Mouse (Mus musculus) erythroblast, embryonic 14.5 days (primary cell): ENCODE measurements around the gene Elfn1. TPM values are rescaled to one million over a fixed set of nuclear protein-coding genes. Genes with fewer than 3 reads are reported as not detected.
"Not testable (repeated sequence)": the region's sequence is repeated elsewhere in the genome, so short reads cannot be mapped to it uniquely, and the experiment has no call there.

ENCODE experiments used
- H3K27me3 ChIP-seq: 2 replicates; pipeline ENCODE4 v1.6.1; 2012; ENCODE audit warnings: inconsistent platforms; ENCODE audit not compliant: control insufficient read depth
- H3K36me3 ChIP-seq: 2 replicates; pipeline ENCODE4 v1.6.1; 2012; ENCODE audit warnings: mild to moderate bottlenecking, inconsistent platforms; ENCODE audit not compliant: control insufficient read depth
- H3K4me1 ChIP-seq: 2 replicates; pipeline ENCODE4 v1.6.1; 2012; ENCODE audit warnings: inconsistent platforms; ENCODE audit not compliant: control insufficient read depth
- H3K4me3 ChIP-seq: replicated peaks from 2 replicates; pipeline ENCODE3; 2012; ENCODE audit warnings: moderate library complexity, mild to moderate bottlenecking, inconsistent platforms
- H3K9me3 ChIP-seq: 2 replicates; pipeline ENCODE4 v1.6.1; 2012; ENCODE audit warnings: low read length, inconsistent platforms, mixed read lengths; ENCODE audit not compliant: control insufficient read depth
- GATA1 ChIP-seq: IDR thresholded peaks from 2 replicates; pipeline ENCODE4 v1.6.1; 2012; ENCODE audit warnings: low read length, inconsistent platforms, mixed read lengths
- TAL1 ChIP-seq: IDR thresholded peaks from 3 replicates; pipeline ENCODE4 v1.6.1; 2012; ENCODE audit warnings: low read length, inconsistent platforms, mixed read lengths
- polyA plus RNA-seq: library from polyadenylated mRNA; stranded (reverse); fragments of >175 nt; gene quantifications from 2 replicates; pipeline ENCODE4 v1.2.3, GENCODE M21; 2012

The Elfn1 gene
- polyA plus RNA-seq, 1 experiment: not detected

DNA sequence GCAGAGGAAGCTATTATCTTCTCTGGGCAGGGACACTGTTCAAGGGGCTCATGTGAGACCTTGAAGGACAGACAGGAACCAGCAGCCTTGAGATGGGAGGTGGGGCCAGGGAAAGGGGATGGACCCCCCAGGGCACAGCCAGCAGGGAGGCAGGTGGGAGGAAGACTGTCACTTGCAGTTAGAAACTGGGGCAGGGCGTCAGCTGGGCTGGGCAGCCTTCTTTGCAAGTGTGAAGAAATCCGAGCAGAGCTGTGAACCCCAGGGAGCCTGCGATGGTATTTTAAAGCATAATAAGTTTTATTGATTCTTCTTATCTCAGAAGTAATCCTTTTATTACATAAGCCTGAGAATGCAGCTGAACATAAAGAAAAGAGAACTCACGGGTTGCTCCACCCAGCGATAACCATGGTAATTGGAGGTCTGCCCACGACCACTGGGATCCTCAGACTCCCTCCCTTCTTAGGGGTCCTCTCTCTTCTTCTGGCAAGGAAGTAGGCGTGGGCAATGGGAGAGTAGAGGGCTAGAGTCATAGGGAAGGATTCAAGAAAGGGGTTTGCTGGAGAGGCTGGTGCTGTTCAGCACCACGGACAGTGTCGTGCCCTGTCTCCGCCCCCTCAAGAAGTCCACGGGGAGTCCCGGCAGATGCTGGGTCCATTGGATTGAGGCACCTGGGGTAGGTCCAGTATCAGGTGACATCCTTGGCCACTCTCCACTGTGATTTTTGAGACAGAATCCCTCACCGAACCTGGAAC, 71.0 kb downstream of the Elfn1 start:
- Histone ChIP-seq H3K27me3 (peaks cover 7% of the 10 kb centered on the region; the same call in 1 of the 2 replicates), H3K36me3 (no peaks in the 10 kb centered on the region), H3K4me1 (no peaks in the 10 kb centered on the region), H3K4me3 (no peak overlapping the region), H3K9me3 (peaks cover 7% of the 10 kb centered on the region)
- no peak for TF ChIP-seq TAL1
- TF ChIP-seq GATA1: no peak

- no peaks in the 10 kb centered on the region for H3K36me3 ChIP-seq
- H3K4me3 ChIP-seq: no peak overlapping the region
- peaks cover 7% of the 10 kb centered on the region for H3K9me3 ChIP-seq
- no peaks in the 10 kb centered on the region for H3K4me1 ChIP-seq
- TF ChIP-seq TAL1 (no peak), GATA1 (no peak)
- peaks cover 7% of the 10 kb centered on the region; the same call in 1 of the 2 replicates for H3K27me3 ChIP-seq
Observed at GRCm38 (mm10) chr5:139979371-139979770, 71.6 kb downstream of the Elfn1 start.

DNA sequence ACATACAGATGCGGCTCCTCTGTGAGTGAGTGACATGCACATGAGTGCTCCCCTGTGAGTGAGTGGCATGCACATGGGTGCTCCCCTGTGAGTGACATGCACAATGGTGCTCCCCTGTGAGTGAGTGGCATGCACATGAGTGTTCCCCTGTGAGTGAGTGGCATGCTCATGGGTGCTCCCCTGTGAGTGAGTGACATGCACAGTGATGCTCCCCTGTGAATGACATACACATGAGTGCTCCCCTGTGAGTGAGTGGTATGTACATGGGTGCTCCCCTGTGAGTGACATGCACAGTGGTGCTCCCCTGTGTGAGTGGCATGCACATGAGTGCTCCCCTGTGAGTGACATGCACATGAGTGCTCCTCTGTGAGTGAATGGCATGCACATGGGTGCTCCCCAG, 74.2 kb downstream of the Elfn1 start:
- Histone ChIP-seq H3K4me1 (no peaks in the 10 kb centered on the region), H3K9me3 (peaks cover 7% of the 10 kb centered on the region), H3K4me3 (no peak overlapping the region), H3K27me3 (peaks cover 19% of the 10 kb centered on the region), H3K36me3 (no peaks in the 10 kb centered on the region)
- TF ChIP-seq GATA1 (no peak), TAL1 (no peak)

- Histone ChIP-seq H3K4me1 (no peaks in the 10 kb centered on the region), H3K4me3 (no peak overlapping the region)
- no peak for TF ChIP-seq GATA1
- TF ChIP-seq TAL1: no peak
Observed at GRCm38 (mm10) chr5:139985073-139985746, 77.5 kb downstream of the Elfn1 start.

DNA sequence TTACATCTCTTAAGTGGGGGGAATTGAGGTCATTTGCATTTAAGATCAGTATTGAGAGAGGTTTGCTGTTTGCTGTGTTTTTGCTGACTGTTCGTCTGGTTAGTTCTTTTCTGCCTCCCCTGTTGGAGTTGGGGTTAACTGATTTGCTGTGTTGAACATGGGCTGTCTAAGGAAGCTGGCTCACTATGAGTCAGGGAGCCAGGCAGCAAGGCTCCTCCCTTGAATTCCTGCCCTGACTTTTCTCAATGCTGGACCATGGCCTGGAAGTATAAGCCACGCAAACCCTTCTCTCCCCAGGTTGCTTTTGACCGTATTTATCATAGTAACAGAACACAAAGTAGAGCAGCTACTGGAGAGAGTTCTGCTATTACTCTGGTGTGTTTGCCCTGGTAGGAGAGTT, 83.8 kb downstream of the Elfn1 start:
- Histone ChIP-seq H3K9me3 (no peaks in the 10 kb centered on the region), H3K4me1 (no peaks in the 10 kb centered on the region), H3K27me3 (peaks cover under 1% of the 10 kb centered on the region), H3K4me3 (no peak overlapping the region), H3K36me3 (no peaks in the 10 kb centered on the region)
- TF ChIP-seq TAL1 (no peak), GATA1 (no peak)

More at GRCm38 (mm10) chr5:139985073-139985746, 77.5 kb downstream of the Elfn1 start:
- H3K9me3 ChIP-seq: peaks cover 7% of the 10 kb centered on the region
- peaks cover 17% of the 10 kb centered on the region for H3K27me3 ChIP-seq
- H3K36me3 ChIP-seq: no peaks in the 10 kb centered on the region

GRCm38 (mm10) chr5:139998321-139998720, 90.6 kb downstream of the Elfn1 start:
- not testable (repeated sequence) for H3K27me3 ChIP-seq, H3K4me3 ChIP-seq, H3K4me1 ChIP-seq, H3K36me3 ChIP-seq, H3K9me3 ChIP-seq

GRCm38 (mm10) chr5:139998916-139999315, 91.2 kb downstream of the Elfn1 start:
- H3K9me3 ChIP-seq: no peaks in the 10 kb centered on the region
- no peaks in the 10 kb centered on the region for H3K4me1 ChIP-seq
- no peak overlapping the region for H3K4me3 ChIP-seq
- H3K27me3 ChIP-seq: no peaks in the 10 kb centered on the region
- no peak for TF ChIP-seq GATA1
- TF ChIP-seq TAL1: no peak
- H3K36me3 ChIP-seq: no peaks in the 10 kb centered on the region

GRCm38 (mm10) chr5:140002541-140002940, 94.8 kb downstream of the Elfn1 start:
- Histone ChIP-seq H3K9me3 (no peaks in the 10 kb centered on the region), H3K4me1 (no peaks in the 10 kb centered on the region), H3K27me3 (no peaks in the 10 kb centered on the region), H3K36me3 (peaks cover 6% of the 10 kb centered on the region), H3K4me3 (no peak overlapping the region)
- TF ChIP-seq GATA1 (no peak), TAL1 (no peak)

GRCm38 (mm10) chr5:140006861-140007260, 99.1 kb downstream of the Elfn1 start:
- Histone ChIP-seq H3K4me1 (peaks cover 10% of the 10 kb centered on the region), H3K27me3 (no peaks in the 10 kb centered on the region), H3K9me3 (no peaks in the 10 kb centered on the region), H3K36me3 (peaks cover 20% of the 10 kb centered on the region), H3K4me3 (no peak overlapping the region)
- no peak for TF ChIP-seq GATA1
- no peak for TF ChIP-seq TAL1
